Mouse (Mus musculus): Measurements from ENCODE around the gene Gm9970.
A peak's percentile ranks its signal among the peaks of the same experiment; 100 is the strongest.

Gm9970 gene

DNA sequence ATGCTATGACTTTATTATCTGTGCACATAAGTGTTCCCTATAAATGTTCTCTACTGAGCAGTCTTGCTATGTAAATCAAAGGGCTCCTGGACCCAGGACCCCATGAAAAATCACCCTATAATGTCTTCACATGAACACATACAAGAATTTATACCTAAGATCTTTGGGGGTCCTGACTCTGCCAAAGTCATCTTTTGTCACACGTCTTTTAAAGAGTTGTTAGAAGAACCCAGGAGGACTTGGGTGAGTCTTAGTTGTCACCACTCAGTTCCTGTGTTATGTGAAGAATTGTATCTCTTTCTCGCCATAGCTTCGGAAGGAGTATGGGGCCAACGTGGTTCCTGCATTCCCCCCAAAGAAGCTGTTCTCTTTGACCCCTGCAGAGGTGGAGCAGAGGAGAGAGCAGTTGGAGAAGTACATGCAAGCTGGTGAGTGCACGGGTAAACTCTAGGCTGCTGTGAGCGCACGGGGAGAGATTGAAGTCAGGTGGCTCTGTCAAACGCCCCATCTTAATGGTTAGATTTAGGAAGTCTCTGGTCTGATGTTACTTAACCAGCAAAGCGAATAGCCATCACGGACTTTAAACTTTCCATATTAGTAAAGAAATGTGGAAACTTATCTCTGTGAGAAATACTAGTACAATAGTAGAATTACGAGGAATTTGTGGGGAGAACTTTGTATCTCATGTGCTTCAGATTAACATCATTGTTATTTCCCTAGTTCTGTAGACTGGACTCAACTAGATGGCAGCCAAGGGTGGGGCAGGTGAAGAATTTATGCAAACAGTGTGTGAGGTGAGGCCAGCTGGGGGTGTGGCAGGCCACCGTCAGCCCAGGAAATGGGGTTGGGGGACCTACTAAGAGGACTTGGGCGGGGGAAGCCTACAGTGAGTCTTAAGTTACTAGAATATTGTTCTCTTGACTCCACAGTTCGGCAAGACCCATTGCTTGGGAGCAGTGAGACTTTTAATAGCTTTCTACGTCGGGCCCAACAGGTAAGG lies 46.2 kb downstream of the Gm9970 start:
- no peak for DNase-seq (ENCODE audit: low read depth)

- DNase-seq (ENCODE audit: low read depth) = no peak
Measured at GRCm38 (mm10) chr5:31193631-31194281, 47.3 kb downstream of the Gm9970 start.

DNA sequence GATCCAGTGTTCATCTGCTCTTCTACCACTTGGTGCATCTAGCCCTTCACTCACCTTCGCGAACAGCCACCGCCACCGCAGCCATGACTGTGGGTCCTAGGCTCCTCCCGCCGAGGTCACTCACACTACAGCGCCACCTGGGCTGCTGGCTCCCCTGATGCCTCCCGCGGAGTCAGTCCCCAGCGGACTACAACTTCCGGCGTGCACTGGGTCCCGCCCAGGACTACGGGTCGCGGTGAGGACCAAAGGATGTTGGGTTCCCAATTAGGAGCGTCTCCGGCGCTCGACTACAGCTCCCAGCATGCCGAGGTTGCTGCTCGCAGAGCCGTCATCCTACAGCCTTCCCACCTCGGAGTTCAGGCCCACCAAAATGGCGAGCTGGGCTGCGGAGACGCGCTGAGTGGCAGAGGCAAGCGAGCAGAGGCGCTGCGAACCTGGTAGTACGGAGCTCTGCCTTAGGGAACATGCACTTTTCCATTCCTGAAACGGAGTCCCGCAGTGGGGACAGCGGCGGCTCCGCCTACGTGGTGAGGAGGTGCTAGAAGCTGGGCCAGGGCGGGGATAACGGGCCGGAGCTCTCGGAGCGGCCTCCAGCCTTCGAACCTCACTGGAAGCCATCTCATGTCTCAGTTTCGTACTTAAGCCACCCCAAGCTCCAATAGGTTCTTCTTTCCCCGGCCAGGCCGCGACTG lies 47.9 kb downstream of the Gm9970 start, which contains the start of the genes Snx17 and Eif2b4:
Gene Snx17, plus strand, starts transcription at position 289 of the 692 bp plus-strand sequence.
Gene Eif2b4, minus strand, starts transcription at position 492 of the 692 bp plus-strand sequence.
- DNase-seq (ENCODE audit: low read depth) = peak; percentile 97

- DNase-seq (ENCODE audit: low read depth) = no peak
Measured at GRCm38 (mm10) chr5:31192045-31192938, 48.7 kb downstream of the Gm9970 start.
